Mouse (Mus musculus): ENCODE results near the gene Slc25a22. TPM values are rescaled to one million over a fixed set of nuclear protein-coding genes. Genes with fewer than 3 reads are reported as not detected.

Slc25a22 gene
- total and polyA plus RNA-seq, 2 experiments from 2014 or later, result 87.3 to 126 TPM

GRCm38 (mm10) chr7:141391625-141392551 is 45.8 kb downstream of the Slc25a22 start, which contains the start of gene Taldo1:
Gene Taldo1, plus strand, starts transcription at chr7:141392199.
- peak; percentile 10; the same call in 1 of the 2 replicates for TF ChIP-seq CTCF (IDR thresholded peaks at IDR 0.05; ENCODE audit: low read depth)
- H3K4me2 ChIP-seq (ENCODE audit: low read depth, low read length), result peak within 1 kb of the TSS; percentile 98
- peak; percentile 96 for DNase-seq (ENCODE audit: low spot score)
- peak within 1 kb of the TSS; percentile 79 for H3K27ac ChIP-seq
- H3K9me3 ChIP-seq (ENCODE audit: low read length), result no peaks in the 10 kb centered on the region
- peak within 1 kb of the TSS; percentile 69 for H3K9ac ChIP-seq (replicated peaks; ENCODE audit: low read length)
- under 1% methylated on average over 57 of the region's 57 CpGs for WGBS
- H3K27me3 ChIP-seq (ENCODE audit: insufficient read depth, low read length), result no peaks in the 10 kb centered on the region
- peaks cover 7% of the 10 kb centered on the region; the same call in 1 of the 2 replicates for H3K4me1 ChIP-seq (ENCODE audit: insufficient read depth, low read length)
- peak within 1 kb of the TSS; percentile 60 for H3K4me3 ChIP-seq (ENCODE audit: low read length)
- peaks cover 12% of the 10 kb centered on the region; the same call in 1 of the 2 replicates for H3K36me3 ChIP-seq (ENCODE audit: insufficient read depth, low read length)
- ATAC-seq, result peak; percentile 96

- no peaks in the 10 kb centered on the region for H3K9me3 ChIP-seq (ENCODE audit: low read length)
- no peak overlapping the region for H3K27ac ChIP-seq
- H3K4me2 ChIP-seq (ENCODE audit: low read depth, low read length), result no peak overlapping the region
- no peak overlapping the region for H3K9ac ChIP-seq (replicated peaks; ENCODE audit: low read length)
- H3K4me1 ChIP-seq (ENCODE audit: insufficient read depth, low read length), result peaks cover 7% of the 10 kb centered on the region; the same call in 1 of the 2 replicates
- no peaks in the 10 kb centered on the region for H3K27me3 ChIP-seq (ENCODE audit: insufficient read depth, low read length)
- 0 out of 2 replicates have a peak, but pooled peaks cover under 1% of the 10 kb centered on the region for H3K36me3 ChIP-seq (ENCODE audit: insufficient read depth, low read length)
- WGBS, result 58% methylated on average over 9 of the region's 9 CpGs
- DNase-seq (ENCODE audit: low spot score), result no peak
- ATAC-seq, result no peak
- TF ChIP-seq CTCF (IDR thresholded peaks at IDR 0.05; ENCODE audit: low read depth), result no peak
- no peak overlapping the region for H3K4me3 ChIP-seq (ENCODE audit: low read length)
Measured at GRCm38 (mm10) chr7:141390326-141391259, 47.1 kb downstream of the Slc25a22 start.

- H3K4me2 ChIP-seq (ENCODE audit: low read depth, low read length), result no peak overlapping the region
- no peak for ATAC-seq
- no peak for DNase-seq (ENCODE audit: low spot score)
- no peak overlapping the region for H3K27ac ChIP-seq
- H3K9me3 ChIP-seq (ENCODE audit: low read length), result no peaks in the 10 kb centered on the region
- no peak overlapping the region for H3K9ac ChIP-seq (replicated peaks; ENCODE audit: low read length)
- no peak for TF ChIP-seq CTCF (IDR thresholded peaks at IDR 0.05; ENCODE audit: low read depth)
- H3K4me1 ChIP-seq (ENCODE audit: insufficient read depth, low read length), result peaks cover 7% of the 10 kb centered on the region; the same call in 1 of the 2 replicates
- WGBS, result 63% methylated on average over 3 of the region's 3 CpGs
- no peaks in the 10 kb centered on the region for H3K27me3 ChIP-seq (ENCODE audit: insufficient read depth, low read length)
- no peaks in the 10 kb centered on the region for H3K36me3 ChIP-seq (ENCODE audit: insufficient read depth, low read length)
- H3K4me3 ChIP-seq (ENCODE audit: low read length), result no peak overlapping the region
Measured at GRCm38 (mm10) chr7:141388487-141389109, 49.1 kb downstream of the Slc25a22 start.

- no peak for ATAC-seq
- no peak overlapping the region for H3K4me2 ChIP-seq (ENCODE audit: low read depth, low read length)
- TF ChIP-seq CTCF (IDR thresholded peaks at IDR 0.05; ENCODE audit: low read depth), result no peak
- no peak overlapping the region for H3K9ac ChIP-seq (replicated peaks; ENCODE audit: low read length)
- H3K9me3 ChIP-seq (ENCODE audit: low read length), result no peaks in the 10 kb centered on the region
- no peak overlapping the region for H3K27ac ChIP-seq
- 53% methylated on average over 2 of the region's 2 CpGs for WGBS
- no peak overlapping the region for H3K4me3 ChIP-seq (ENCODE audit: low read length)
- peaks cover 4% of the 10 kb centered on the region; the same call in 1 of the 2 replicates for H3K4me1 ChIP-seq (ENCODE audit: insufficient read depth, low read length)
- no peaks in the 10 kb centered on the region for H3K36me3 ChIP-seq (ENCODE audit: insufficient read depth, low read length)
- DNase-seq (ENCODE audit: low spot score), result no peak
- H3K27me3 ChIP-seq (ENCODE audit: insufficient read depth, low read length), result no peaks in the 10 kb centered on the region
Measured at GRCm38 (mm10) chr7:141387807-141388486, 49.7 kb downstream of the Slc25a22 start.

- no peak for TF ChIP-seq CTCF (IDR thresholded peaks at IDR 0.05; ENCODE audit: low read depth)
- WGBS, result 73% methylated on average over 4 of the region's 4 CpGs
Measured at GRCm38 (mm10) chr7:141381068-141381835, 56.4 kb downstream of the Slc25a22 start.

More at GRCm38 (mm10) chr7:141381068-141381835, 56.4 kb downstream of the Slc25a22 start:
- H3K9ac ChIP-seq (replicated peaks; ENCODE audit: low read length), result no peak overlapping the region
- H3K4me2 ChIP-seq (ENCODE audit: low read depth, low read length), result no peak overlapping the region
- no peaks in the 10 kb centered on the region for H3K9me3 ChIP-seq (ENCODE audit: low read length)
- no peak for DNase-seq (ENCODE audit: low spot score)
- H3K36me3 ChIP-seq (ENCODE audit: insufficient read depth, low read length), result no peaks in the 10 kb centered on the region
- H3K4me1 ChIP-seq (ENCODE audit: insufficient read depth, low read length), result no peaks in the 10 kb centered on the region
- H3K27ac ChIP-seq, result no peak overlapping the region
- no peak overlapping the region for H3K4me3 ChIP-seq (ENCODE audit: low read length)
- ATAC-seq, result no peak
- H3K27me3 ChIP-seq (ENCODE audit: insufficient read depth, low read length), result no peaks in the 10 kb centered on the region

Other genes with a start within 250 kb of the Slc25a22 start
- 115 and 120 TPM in 2 replicates for gene Hras, start 243.9 kb downstream of the Slc25a22 start, total RNA-seq (2014; rRNA removed)
- 189 and 204 TPM in 2 replicates for gene Hras, start 243.9 kb downstream of the Slc25a22 start, polyA plus RNA-seq (2015; fragmentation: Nextera tagmentation; extraction: Ambion mirVana)
- gene Lrrc56, start 243.7 kb downstream of the Slc25a22 start, total RNA-seq (2014; rRNA removed), result 9.5 and 19.7 TPM in 2 replicates
- 5.7 and 7.2 TPM in 2 replicates for gene Lrrc56, start 243.7 kb downstream of the Slc25a22 start, polyA plus RNA-seq (2015; fragmentation: Nextera tagmentation; extraction: Ambion mirVana)
- gene Lmntd2, start 223.8 kb downstream of the Slc25a22 start, total RNA-seq (2014; rRNA removed), result 0.14 TPM in 1 of 2 replicates, not detected in the other
- 0.29 and 0.40 TPM in 2 replicates for gene Lmntd2, start 223.8 kb downstream of the Slc25a22 start, polyA plus RNA-seq (2015; fragmentation: Nextera tagmentation; extraction: Ambion mirVana)
- gene Rassf7, start 222.0 kb downstream of the Slc25a22 start, total RNA-seq (2014; rRNA removed), result 24.5 and 35.7 TPM in 2 replicates
- gene Rassf7, start 222.0 kb downstream of the Slc25a22 start, polyA plus RNA-seq (2015; fragmentation: Nextera tagmentation; extraction: Ambion mirVana), result 19.6 and 23.3 TPM in 2 replicates
- 52.2 and 56.4 TPM in 2 replicates for gene Phrf1, start 209.1 kb downstream of the Slc25a22 start, total RNA-seq (2014; rRNA removed)
- 35.6 and 38.0 TPM in 2 replicates for gene Phrf1, start 209.1 kb downstream of the Slc25a22 start, polyA plus RNA-seq (2015; fragmentation: Nextera tagmentation; extraction: Ambion mirVana)
- 3.9 and 7.0 TPM in 2 replicates for gene Irf7, start 171.4 kb downstream of the Slc25a22 start, total RNA-seq (2014; rRNA removed)
- 3.3 and 5.5 TPM in 2 replicates for gene Irf7, start 171.4 kb downstream of the Slc25a22 start, polyA plus RNA-seq (2015; fragmentation: Nextera tagmentation; extraction: Ambion mirVana)
- gene Cdhr5, start 161.1 kb downstream of the Slc25a22 start, total RNA-seq (2014; rRNA removed), result not detected in 2 replicates
- 0.23 TPM in 1 of 2 replicates, not detected in the other for gene Cdhr5, start 161.1 kb downstream of the Slc25a22 start, polyA plus RNA-seq (2015; fragmentation: Nextera tagmentation; extraction: Ambion mirVana)
- gene Sct, start 158.8 kb downstream of the Slc25a22 start, total RNA-seq (2014; rRNA removed), result 3.7 TPM in 1 of 2 replicates, not detected in the other
- gene Sct, start 158.8 kb downstream of the Slc25a22 start, polyA plus RNA-seq (2015; fragmentation: Nextera tagmentation; extraction: Ambion mirVana), result 7.6 and 9.9 TPM in 2 replicates
- gene Drd4, start 145.9 kb downstream of the Slc25a22 start, total RNA-seq (2014; rRNA removed), result 0.54 and 0.94 TPM in 2 replicates
- gene Drd4, start 145.9 kb downstream of the Slc25a22 start, polyA plus RNA-seq (2015; fragmentation: Nextera tagmentation; extraction: Ambion mirVana), result 0.73 and 0.79 TPM in 2 replicates
- gene Deaf1, start 110.2 kb downstream of the Slc25a22 start, total RNA-seq (2014; rRNA removed), result 218 and 220 TPM in 2 replicates
- 200 and 237 TPM in 2 replicates for gene Deaf1, start 110.2 kb downstream of the Slc25a22 start, polyA plus RNA-seq (2015; fragmentation: Nextera tagmentation; extraction: Ambion mirVana)
- 31.6 and 36.4 TPM in 2 replicates for gene Tmem80, start 110.2 kb downstream of the Slc25a22 start, total RNA-seq (2014; rRNA removed)
- gene Tmem80, start 110.2 kb downstream of the Slc25a22 start, polyA plus RNA-seq (2015; fragmentation: Nextera tagmentation; extraction: Ambion mirVana), result 42.0 and 44.9 TPM in 2 replicates
- gene Eps8l2, start 99.0 kb downstream of the Slc25a22 start, total RNA-seq (2014; rRNA removed), result 1.6 and 3.9 TPM in 2 replicates
- 1.5 and 2.4 TPM in 2 replicates for gene Eps8l2, start 99.0 kb downstream of the Slc25a22 start, polyA plus RNA-seq (2015; fragmentation: Nextera tagmentation; extraction: Ambion mirVana)
- gene Taldo1, start 45.7 kb downstream of the Slc25a22 start, total RNA-seq (2014; rRNA removed), result 156 and 200 TPM in 2 replicates
- 252 and 258 TPM in 2 replicates for gene Taldo1, start 45.7 kb downstream of the Slc25a22 start, polyA plus RNA-seq (2015; fragmentation: Nextera tagmentation; extraction: Ambion mirVana)
- 61.2 and 74.4 TPM in 2 replicates for gene Gatd1, start 23.8 kb downstream of the Slc25a22 start, total RNA-seq (2014; rRNA removed)
- gene Gatd1, start 23.8 kb downstream of the Slc25a22 start, polyA plus RNA-seq (2015; fragmentation: Nextera tagmentation; extraction: Ambion mirVana), result 46.9 and 49.4 TPM in 2 replicates
- gene Cend1, start 8.4 kb downstream of the Slc25a22 start, total RNA-seq (2014; rRNA removed), result 208 and 246 TPM in 2 replicates
- gene Cend1, start 8.4 kb downstream of the Slc25a22 start, polyA plus RNA-seq (2015; fragmentation: Nextera tagmentation; extraction: Ambion mirVana), result 219 and 255 TPM in 2 replicates
- 3.6 and 4.6 TPM in 2 replicates for gene Pidd1, start 6.1 kb upstream of the Slc25a22 start, total RNA-seq (2014; rRNA removed)
- 2.4 and 2.5 TPM in 2 replicates for gene Pidd1, start 6.1 kb upstream of the Slc25a22 start, polyA plus RNA-seq (2015; fragmentation: Nextera tagmentation; extraction: Ambion mirVana)
- gene Rplp2, start 9.5 kb upstream of the Slc25a22 start, total RNA-seq (2014; rRNA removed), result 179 and 249 TPM in 2 replicates
- 839 and 863 TPM in 2 replicates for gene Rplp2, start 9.5 kb upstream of the Slc25a22 start, polyA plus RNA-seq (2015; fragmentation: Nextera tagmentation; extraction: Ambion mirVana)
- gene Pnpla2, start 17.3 kb upstream of the Slc25a22 start, total RNA-seq (2014; rRNA removed), result 8.5 and 10.0 TPM in 2 replicates
- 20.0 and 22.4 TPM in 2 replicates for gene Pnpla2, start 17.3 kb upstream of the Slc25a22 start, polyA plus RNA-seq (2015; fragmentation: Nextera tagmentation; extraction: Ambion mirVana)
- 2.1 and 5.0 TPM in 2 replicates for gene Cracr2b, start 23.2 kb upstream of the Slc25a22 start, total RNA-seq (2014; rRNA removed)
- 6.7 and 9.1 TPM in 2 replicates for gene Cracr2b, start 23.2 kb upstream of the Slc25a22 start, polyA plus RNA-seq (2015; fragmentation: Nextera tagmentation; extraction: Ambion mirVana)
- gene Cd151, start 29.5 kb upstream of the Slc25a22 start, total RNA-seq (2014; rRNA removed), result 62.6 and 79.4 TPM in 2 replicates
- 16.1 and 18.5 TPM in 2 replicates for gene Cd151, start 29.5 kb upstream of the Slc25a22 start, polyA plus RNA-seq (2015; fragmentation: Nextera tagmentation; extraction: Ambion mirVana)
- gene Polr2l, start 37.2 kb upstream of the Slc25a22 start, total RNA-seq (2014; rRNA removed), result 25.5 and 46.1 TPM in 2 replicates
- gene Polr2l, start 37.2 kb upstream of the Slc25a22 start, polyA plus RNA-seq (2015; fragmentation: Nextera tagmentation; extraction: Ambion mirVana), result 75.9 and 81.6 TPM in 2 replicates
- gene Tspan4, start 37.3 kb upstream of the Slc25a22 start, total RNA-seq (2014; rRNA removed), result 101 and 119 TPM in 2 replicates
- gene Tspan4, start 37.3 kb upstream of the Slc25a22 start, polyA plus RNA-seq (2015; fragmentation: Nextera tagmentation; extraction: Ambion mirVana), result 78.2 and 83.9 TPM in 2 replicates
- 34.2 and 55.2 TPM in 2 replicates for gene Chid1, start 102.0 kb upstream of the Slc25a22 start, total RNA-seq (2014; rRNA removed)
- 47.8 and 48.3 TPM in 2 replicates for gene Chid1, start 102.0 kb upstream of the Slc25a22 start, polyA plus RNA-seq (2015; fragmentation: Nextera tagmentation; extraction: Ambion mirVana)
- gene Ap2a2, start 124.3 kb upstream of the Slc25a22 start, total RNA-seq (2014; rRNA removed), result 209 and 214 TPM in 2 replicates
- 110 and 115 TPM in 2 replicates for gene Ap2a2, start 124.3 kb upstream of the Slc25a22 start, polyA plus RNA-seq (2015; fragmentation: Nextera tagmentation; extraction: Ambion mirVana)
- gene Muc6, start 217.4 kb upstream of the Slc25a22 start, total RNA-seq (2014; rRNA removed), result not detected in 2 replicates
- 0.13 and 0.23 TPM in 2 replicates for gene Muc6, start 217.4 kb upstream of the Slc25a22 start, polyA plus RNA-seq (2015; fragmentation: Nextera tagmentation; extraction: Ambion mirVana)

Data from hindbrain, postnatal 0 days (tissue).